Mouse (Mus musculus) hindbrain, embryonic 13.5 days (tissue): ENCODE measurements at regions not wholly inside any gene's neighbourhood (a gene's known extent, or its start where the extent isn't known, plus 50 kb on each side); places are given as distances from the start of the nearest gene placed in this dataset.

ENCODE experiments used
- ATAC-seq: fragments of 200-750 bp; cut with Nextera tagmentation; 2 replicates; pipeline ENCODE4 v1.8.0; 2017; ENCODE audit warnings: moderate TSS enrichment; ENCODE audit not compliant: low FRiP score
- H3K27ac ChIP-seq: fragments of 300-500 bp; sonication (generic); 2 replicates; pipeline ENCODE4 v1.5.1; 2015; ENCODE audit warnings: inconsistent platforms, mild to moderate bottlenecking, moderate library complexity
- H3K27me3 ChIP-seq: fragments of 300-500 bp; sonication (generic); 2 replicates; pipeline ENCODE4 v1.6.1; 2015; ENCODE audit warnings: mild to moderate bottlenecking, inconsistent platforms
- H3K36me3 ChIP-seq: fragments of 300-500 bp; sonication (generic); 2 replicates; pipeline ENCODE4 v1.6.1; 2015; ENCODE audit warnings: mild to moderate bottlenecking, inconsistent platforms
- H3K4me1 ChIP-seq: fragments of 300-500 bp; sonication (generic); replicated peaks from 2 replicates; pipeline ENCODE4 v1.6.1; 2015; ENCODE audit warnings: inconsistent platforms
- H3K4me2 ChIP-seq: fragments of 300-500 bp; sonication (generic); 2 replicates; pipeline ENCODE4 v1.6.1; 2015; ENCODE audit warnings: inconsistent platforms, mild to moderate bottlenecking, moderate library complexity
- H3K4me3 ChIP-seq: fragments of 300-500 bp; sonication (generic); 2 replicates; pipeline ENCODE4 v1.5.1; 2015; ENCODE audit warnings: mild to moderate bottlenecking, inconsistent platforms
- H3K9ac ChIP-seq: fragments of 300-500 bp; sonication (generic); 2 replicates; pipeline ENCODE4 v1.6.1; 2015; ENCODE audit warnings: mild to moderate bottlenecking, inconsistent platforms
- H3K9me3 ChIP-seq: fragments of 300-500 bp; sonication (generic); 2 replicates; pipeline ENCODE4 v1.6.1; 2016; ENCODE audit warnings: inconsistent platforms
- WGBS: fragments of 180-500 bp; shearing (Covaris S2); methylation state at CpG from one replicate; pipeline ENCODE4 v1.1.7; 2015; 5-methylcytosine and 5-hydroxymethylcytosine counted together

DNA sequence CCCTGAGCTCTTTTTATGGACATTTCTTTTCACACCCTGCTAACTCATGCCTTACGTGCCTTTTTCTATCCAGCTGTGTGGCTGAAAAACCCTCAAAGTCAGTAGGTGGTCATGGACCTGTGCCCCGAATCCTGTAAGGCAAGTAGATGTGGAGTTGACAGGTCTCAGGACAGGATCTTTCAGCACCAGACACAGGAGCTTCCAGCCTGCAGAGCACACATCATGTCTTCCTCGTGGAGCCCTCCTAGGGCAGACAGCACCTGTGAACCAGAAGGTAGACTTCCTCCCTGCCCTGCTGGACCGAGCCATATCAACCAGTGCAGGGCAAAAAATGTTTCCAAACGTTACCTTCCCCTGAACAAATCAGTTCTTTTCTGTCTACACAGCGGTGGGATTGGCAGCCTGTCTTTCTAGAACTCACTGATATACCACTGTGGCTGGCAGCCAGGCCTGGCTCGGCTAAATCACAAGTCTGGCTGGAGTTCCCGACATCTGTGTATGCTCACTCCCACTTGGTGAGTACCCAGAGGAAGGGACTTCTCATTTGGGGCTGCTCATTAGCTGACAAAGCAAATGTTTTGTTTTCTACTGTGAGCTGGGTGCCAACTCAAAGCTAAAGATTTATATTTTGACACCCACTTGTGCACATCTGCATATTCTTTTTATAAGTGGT, 336.0 kb downstream of the Foxa2 start:
- WGBS, result 63% methylated on average over 8 of the region's 8 CpGs
- Histone ChIP-seq H3K36me3 (no peaks in the 10 kb centered on the region), H3K9me3 (no peaks in the 10 kb centered on the region), H3K4me2 (no peak overlapping the region), H3K27me3 (0 out of 2 replicates have a peak, but pooled peaks cover 3% of the 10 kb centered on the region), H3K4me1 (no peaks in the 10 kb centered on the region), H3K9ac (no peak overlapping the region), H3K4me3 (no peak overlapping the region), H3K27ac (no peak overlapping the region)
- no peak for ATAC-seq

DNA sequence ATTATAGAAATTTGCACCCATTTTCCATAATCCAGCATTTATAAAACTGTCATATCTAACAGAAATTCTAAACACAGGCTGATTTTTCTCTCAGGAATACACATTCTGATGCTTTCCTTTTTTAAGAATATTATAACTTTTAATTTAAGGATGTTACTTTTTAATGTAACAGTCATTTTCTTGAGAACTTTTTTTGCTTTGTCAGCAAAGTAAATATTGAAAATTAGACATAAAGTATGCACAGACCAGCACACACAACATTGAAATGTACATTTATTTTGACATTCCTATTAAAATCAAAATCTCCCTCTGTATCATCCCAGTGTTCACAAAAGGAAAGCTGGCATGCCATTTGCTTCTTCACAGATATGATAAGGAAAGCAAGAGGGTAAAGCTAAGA, 337.0 kb downstream of the Foxa2 start:
- no peaks in the 10 kb centered on the region for H3K4me1 ChIP-seq
- no peaks in the 10 kb centered on the region for H3K9me3 ChIP-seq
- H3K27ac ChIP-seq, result no peak overlapping the region
- 0 out of 2 replicates have a peak, but pooled peaks cover 3% of the 10 kb centered on the region for H3K27me3 ChIP-seq
- H3K4me3 ChIP-seq, result no peak overlapping the region
- no peak overlapping the region for H3K9ac ChIP-seq
- H3K36me3 ChIP-seq, result no peaks in the 10 kb centered on the region
- H3K4me2 ChIP-seq, result no peak overlapping the region
- no peak for ATAC-seq

DNA sequence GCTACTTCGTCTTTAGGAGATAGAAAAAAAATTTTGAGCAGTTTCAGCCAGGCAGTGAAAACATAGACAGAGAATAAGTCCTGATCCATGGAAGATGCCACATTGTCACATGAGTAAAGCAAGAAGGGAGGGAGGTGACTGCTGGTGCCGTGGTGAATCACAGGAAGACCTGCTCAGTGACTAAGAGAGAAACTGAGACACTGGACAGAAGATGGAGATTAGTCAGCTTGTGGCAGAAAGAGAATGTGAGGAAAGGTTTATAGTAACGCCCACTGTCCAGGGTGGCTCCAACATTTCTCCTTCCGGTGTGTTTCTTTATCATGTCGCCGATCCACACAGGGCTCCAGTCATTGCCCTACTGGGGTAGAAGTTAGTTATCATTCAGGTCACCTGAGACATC, 339.6 kb downstream of the Foxa2 start:
- no peak for ATAC-seq
- H3K4me1 ChIP-seq, result peaks cover 6% of the 10 kb centered on the region; the same call in 1 of the 2 replicates
- no peak overlapping the region for H3K27ac ChIP-seq
- H3K4me3 ChIP-seq, result no peak overlapping the region
- no peaks in the 10 kb centered on the region for H3K36me3 ChIP-seq
- H3K27me3 ChIP-seq, result 0 out of 2 replicates have a peak, but pooled peaks cover 3% of the 10 kb centered on the region
- no peak overlapping the region for H3K4me2 ChIP-seq
- H3K9ac ChIP-seq, result no peak overlapping the region
- H3K9me3 ChIP-seq, result no peaks in the 10 kb centered on the region
- WGBS, result 92% methylated on average over 6 of the region's 6 CpGs

DNA sequence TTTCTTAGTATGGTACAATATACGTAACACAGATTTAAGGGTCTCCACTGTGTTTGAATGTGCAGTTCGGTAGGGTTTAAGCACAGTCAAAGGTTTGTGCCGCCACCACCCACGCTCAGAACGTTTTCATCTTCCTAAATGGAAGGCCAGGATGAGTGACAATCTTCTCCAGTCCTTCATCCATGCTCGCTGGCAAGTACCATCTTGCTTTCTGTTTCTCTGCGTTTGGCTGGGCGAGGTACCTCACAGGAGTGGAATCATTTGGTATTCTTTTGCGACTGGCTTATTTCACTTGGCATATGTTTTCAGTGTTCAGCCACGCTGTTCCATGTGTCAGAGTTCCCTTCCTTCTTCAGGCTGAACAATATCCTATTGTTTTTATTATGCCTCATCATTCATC, 342.3 kb downstream of the Pax1 start:
- Histone ChIP-seq H3K36me3 (no peaks in the 10 kb centered on the region), H3K4me2 (no peak overlapping the region), H3K4me1 (peaks cover 6% of the 10 kb centered on the region; the same call in 1 of the 2 replicates), H3K9ac (no peak overlapping the region), H3K4me3 (no peak overlapping the region), H3K27me3 (no peaks in the 10 kb centered on the region), H3K27ac (no peak overlapping the region), H3K9me3 (no peaks in the 10 kb centered on the region)
- 71% methylated on average over 10 of the region's 10 CpGs for WGBS
- ATAC-seq, result no peak

DNA sequence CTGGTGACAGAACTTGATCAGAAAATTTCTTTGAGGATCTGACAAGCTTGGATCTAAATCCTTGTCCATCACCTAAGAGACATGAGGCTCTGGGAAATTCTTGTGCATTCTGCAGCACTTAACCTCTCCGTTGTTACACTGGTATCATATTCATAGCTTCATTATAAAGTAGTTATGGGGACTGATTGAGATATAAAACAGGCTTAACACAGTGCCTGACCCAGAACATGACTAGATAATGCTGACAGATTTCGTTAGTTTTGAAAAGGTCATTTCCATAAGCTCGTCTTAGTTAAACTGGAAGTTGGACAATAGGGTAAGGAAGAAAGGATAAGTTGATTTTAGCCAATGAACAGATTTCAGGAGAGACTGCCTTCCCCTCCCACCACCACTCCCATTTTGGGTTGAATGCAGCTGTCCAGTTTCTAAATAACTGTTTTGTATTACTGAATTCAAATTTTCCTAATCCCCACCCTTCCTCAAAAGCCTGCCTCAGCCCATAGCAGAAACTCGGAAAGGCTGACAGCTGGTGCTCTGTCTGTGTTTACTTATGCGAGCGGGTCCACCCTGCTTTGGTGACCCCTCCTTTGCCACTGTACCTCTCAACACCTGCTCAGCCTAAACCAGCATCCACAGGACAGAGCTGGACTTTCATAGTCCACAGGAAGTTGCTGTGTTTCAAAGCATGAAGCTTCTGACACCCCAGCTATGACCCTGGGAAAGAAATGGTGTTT, 340.8 kb downstream of the Pax1 start:
- Histone ChIP-seq H3K27me3 (no peaks in the 10 kb centered on the region), H3K9ac (no peak overlapping the region), H3K4me1 (peaks cover 6% of the 10 kb centered on the region; the same call in 1 of the 2 replicates), H3K9me3 (no peaks in the 10 kb centered on the region), H3K27ac (no peak overlapping the region), H3K4me3 (no peak overlapping the region), H3K36me3 (no peaks in the 10 kb centered on the region), H3K4me2 (no peak overlapping the region)
- ATAC-seq, result peak; percentile 47; the same call in 1 of the 2 replicates
- 49% methylated on average over 6 of the region's 6 CpGs for WGBS

DNA sequence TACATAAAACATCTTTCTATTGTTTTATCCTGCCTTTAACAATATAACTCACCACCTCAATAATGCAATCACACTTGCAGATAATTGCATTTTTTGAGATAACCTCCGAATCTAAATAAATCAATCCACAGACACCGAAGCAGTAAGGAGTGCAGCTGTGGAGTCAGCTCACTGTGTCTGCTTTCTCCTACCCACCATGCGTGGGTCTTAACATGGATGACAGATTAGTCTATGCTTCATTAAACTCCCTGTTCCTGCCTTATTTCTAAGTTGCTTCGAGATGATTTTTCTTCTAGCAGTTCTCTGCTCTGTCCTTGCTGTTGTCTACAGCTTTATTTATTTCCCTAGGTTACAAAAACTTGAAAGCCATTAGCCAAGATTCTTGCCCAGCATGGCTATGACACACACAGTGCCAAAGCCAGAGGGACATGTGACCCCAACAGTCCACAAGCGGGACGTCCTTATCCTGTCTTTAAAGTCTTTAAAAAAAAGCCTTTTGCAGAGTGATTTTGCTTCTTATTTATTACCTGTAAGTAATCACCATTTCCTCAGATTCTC, 337.9 kb downstream of the Pax1 start:
- peaks cover 6% of the 10 kb centered on the region; the same call in 1 of the 2 replicates for H3K4me1 ChIP-seq
- no peaks in the 10 kb centered on the region for H3K9me3 ChIP-seq
- no peak for ATAC-seq
- WGBS, result 52% methylated on average over 6 of the region's 6 CpGs
- H3K36me3 ChIP-seq, result no peaks in the 10 kb centered on the region
- no peaks in the 10 kb centered on the region for H3K27me3 ChIP-seq
- H3K27ac ChIP-seq, result no peak overlapping the region
- no peak overlapping the region for H3K9ac ChIP-seq
- H3K4me2 ChIP-seq, result no peak overlapping the region
- H3K4me3 ChIP-seq, result no peak overlapping the region

DNA sequence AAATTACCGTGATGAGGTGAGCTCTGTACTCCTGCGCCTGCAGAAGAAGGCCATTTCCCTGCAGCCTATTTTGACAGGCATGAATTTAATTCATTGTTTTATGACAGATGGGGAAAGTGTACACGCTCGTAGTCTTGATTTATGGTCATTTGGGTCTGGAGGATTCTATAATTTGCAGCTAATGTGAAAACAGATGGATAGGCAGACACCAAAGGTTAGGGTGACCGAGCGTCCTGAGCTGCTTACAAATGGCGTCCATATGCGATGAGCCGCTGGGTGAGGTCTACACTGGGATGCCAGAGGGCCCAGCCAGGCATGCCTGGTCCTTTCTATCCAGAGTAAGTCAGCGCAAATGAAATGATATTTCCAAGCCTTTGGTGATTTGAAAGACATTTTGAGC, 330.2 kb downstream of the Pax1 start:
- Histone ChIP-seq H3K27me3 (no peaks in the 10 kb centered on the region), H3K4me2 (no peak overlapping the region), H3K9ac (no peak overlapping the region), H3K36me3 (no peaks in the 10 kb centered on the region), H3K4me1 (no peaks in the 10 kb centered on the region), H3K27ac (no peak overlapping the region), H3K9me3 (no peaks in the 10 kb centered on the region), H3K4me3 (no peak overlapping the region)
- 66% methylated on average over 10 of the region's 10 CpGs for WGBS
- no peak; the same call in 1 of the 2 replicates for ATAC-seq

DNA sequence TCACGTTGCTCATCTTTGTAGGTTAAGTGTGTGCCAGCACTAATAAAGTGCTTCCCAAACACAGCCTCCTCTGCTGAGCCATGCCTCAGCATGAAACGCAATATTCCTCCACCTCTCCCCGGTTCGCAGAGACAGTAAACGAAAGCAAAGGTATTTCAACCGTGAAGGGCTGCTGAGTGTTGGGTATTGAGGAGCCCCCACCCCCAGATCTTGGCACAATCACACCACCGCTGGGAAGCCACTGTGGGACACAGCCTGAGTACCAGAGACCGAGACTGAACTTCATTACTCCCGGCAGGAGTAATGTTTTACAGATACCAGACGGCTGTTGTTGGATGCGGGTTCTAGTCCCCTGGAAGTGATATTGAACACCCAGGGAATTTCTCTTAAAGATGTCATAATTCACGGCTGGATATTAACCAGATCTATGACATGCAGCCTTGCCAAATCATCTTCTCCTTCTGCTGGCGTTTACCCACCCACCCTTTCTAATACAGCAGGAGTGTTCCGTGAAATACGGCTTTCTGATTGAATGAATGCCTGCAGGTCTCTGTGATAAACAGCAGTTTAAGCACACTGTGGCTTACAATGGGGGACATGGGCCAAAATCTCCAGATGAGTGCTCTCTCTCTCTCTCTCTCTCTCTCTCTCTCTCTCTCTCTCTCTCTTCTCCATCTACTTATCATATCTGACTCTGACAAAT, 328.9 kb downstream of the Pax1 start:
- Histone ChIP-seq H3K4me3 (no peak overlapping the region), H3K36me3 (no peaks in the 10 kb centered on the region), H3K27me3 (no peaks in the 10 kb centered on the region), H3K27ac (no peak overlapping the region), H3K4me2 (no peak overlapping the region), H3K9me3 (no peaks in the 10 kb centered on the region), H3K4me1 (no peaks in the 10 kb centered on the region), H3K9ac (no peak overlapping the region)
- ATAC-seq, result peak; percentile 74; the same call in 1 of the 2 replicates
- 65% methylated on average over 15 of the region's 15 CpGs for WGBS

DNA sequence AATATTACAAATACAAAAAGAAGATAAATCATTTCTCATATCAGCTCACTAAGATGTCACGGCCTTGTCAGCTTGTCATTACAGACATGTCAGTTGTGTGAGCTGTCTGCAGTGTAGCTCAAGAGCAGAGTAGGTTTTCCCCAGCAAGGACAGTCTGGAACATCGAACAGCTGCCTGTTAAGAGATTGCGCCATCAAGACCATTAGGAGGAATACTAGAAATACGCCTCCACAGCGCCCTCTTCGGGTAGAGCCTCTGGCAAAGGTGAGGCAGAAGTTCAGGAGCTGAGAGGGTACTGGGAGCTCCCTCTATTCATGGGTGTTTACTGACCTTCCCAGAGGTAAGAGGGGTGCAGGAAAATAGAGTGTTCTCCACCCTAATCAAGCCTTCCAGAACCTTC, 327.0 kb downstream of the Pax1 start:
- H3K9me3 ChIP-seq, result no peaks in the 10 kb centered on the region
- no peak overlapping the region for H3K27ac ChIP-seq
- H3K9ac ChIP-seq, result no peak overlapping the region
- 25% methylated on average over 6 of the region's 6 CpGs for WGBS
- no peaks in the 10 kb centered on the region for H3K4me1 ChIP-seq
- H3K36me3 ChIP-seq, result no peaks in the 10 kb centered on the region
- H3K27me3 ChIP-seq, result no peaks in the 10 kb centered on the region
- no peak for ATAC-seq
- H3K4me2 ChIP-seq, result no peak overlapping the region
- no peak overlapping the region for H3K4me3 ChIP-seq

DNA sequence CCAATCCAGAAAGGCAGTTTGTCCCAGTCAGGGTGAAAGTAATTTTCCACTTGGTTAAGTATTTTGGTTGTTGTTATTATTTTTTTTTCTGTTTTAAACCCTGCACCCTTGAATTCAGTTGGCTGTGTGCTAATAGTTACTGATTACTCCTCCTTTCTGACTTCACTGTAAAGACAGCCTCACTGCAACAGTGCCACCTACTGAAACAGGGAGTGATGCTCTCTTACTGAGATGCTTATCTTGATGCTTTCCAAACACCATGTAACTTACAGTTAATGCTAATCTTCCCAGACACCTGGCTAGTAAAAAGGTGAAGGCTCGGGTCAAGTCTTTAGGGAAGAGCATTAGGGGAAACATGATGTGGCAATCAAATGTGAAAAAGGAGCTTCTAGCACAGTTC, 294.9 kb downstream of the Pax1 start:
- Histone ChIP-seq H3K4me1 (no peaks in the 10 kb centered on the region), H3K9me3 (no peaks in the 10 kb centered on the region), H3K36me3 (no peaks in the 10 kb centered on the region), H3K27me3 (no peaks in the 10 kb centered on the region), H3K4me2 (no peak overlapping the region), H3K9ac (no peak overlapping the region), H3K27ac (no peak overlapping the region), H3K4me3 (no peak overlapping the region)
- 27% methylated on average over 1 of the region's 1 CpGs for WGBS
- no peak for ATAC-seq

DNA sequence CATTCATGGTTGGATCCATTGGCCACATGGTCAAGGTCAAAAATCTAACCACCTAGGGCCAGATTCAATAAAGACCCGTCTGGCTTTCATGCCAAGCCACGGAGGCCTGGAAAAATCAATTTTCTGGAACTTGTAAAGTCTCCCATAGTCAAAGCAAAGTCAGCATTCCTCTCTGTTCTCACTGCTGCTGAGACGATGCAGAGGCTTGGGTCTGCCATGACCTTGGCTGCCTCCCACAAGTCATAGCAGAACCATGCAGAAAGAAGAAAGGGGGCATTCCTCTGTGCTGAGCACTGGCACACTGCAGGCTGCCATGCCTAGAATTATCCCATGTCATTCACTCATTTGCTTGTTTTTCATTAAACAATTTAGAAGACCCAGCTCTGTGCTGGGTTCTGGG, 288.5 kb downstream of the Pax1 start:
- H3K9ac ChIP-seq, result no peak overlapping the region
- H3K27me3 ChIP-seq, result no peaks in the 10 kb centered on the region
- no peak overlapping the region for H3K4me3 ChIP-seq
- no peaks in the 10 kb centered on the region for H3K36me3 ChIP-seq
- 39% methylated on average over 3 of the region's 3 CpGs for WGBS
- H3K4me2 ChIP-seq, result no peak overlapping the region
- H3K9me3 ChIP-seq, result no peaks in the 10 kb centered on the region
- H3K27ac ChIP-seq, result no peak overlapping the region
- no peaks in the 10 kb centered on the region for H3K4me1 ChIP-seq
- ATAC-seq, result peak; percentile 74

DNA sequence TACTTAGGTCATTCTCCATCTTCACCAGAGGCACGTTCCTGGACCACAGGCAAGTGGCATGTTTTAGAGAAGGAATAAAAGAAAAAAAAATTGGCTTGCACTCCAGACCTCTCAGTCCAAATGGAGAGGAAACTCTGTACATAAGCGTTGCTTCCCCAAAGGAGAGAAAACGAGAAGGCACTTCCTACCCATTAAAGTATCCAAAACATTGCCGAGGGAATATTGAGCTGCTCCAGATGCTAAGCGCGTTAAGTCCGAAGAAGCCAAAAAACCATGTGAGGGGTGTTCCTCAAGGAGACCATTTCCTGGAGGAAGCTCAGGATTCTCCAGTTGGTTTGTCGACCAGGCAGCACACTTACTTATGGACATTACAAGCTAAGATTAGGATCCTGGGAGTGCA, 286.2 kb downstream of the Pax1 start:
- H3K27me3 ChIP-seq, result no peaks in the 10 kb centered on the region
- no peak for ATAC-seq
- no peak overlapping the region for H3K27ac ChIP-seq
- H3K36me3 ChIP-seq, result no peaks in the 10 kb centered on the region
- H3K4me2 ChIP-seq, result no peak overlapping the region
- H3K9me3 ChIP-seq, result no peaks in the 10 kb centered on the region
- no peaks in the 10 kb centered on the region for H3K4me1 ChIP-seq
- no peak overlapping the region for H3K9ac ChIP-seq
- WGBS, result 86% methylated on average over 8 of the region's 8 CpGs
- H3K4me3 ChIP-seq, result no peak overlapping the region
